In the genomic region with DNA sequence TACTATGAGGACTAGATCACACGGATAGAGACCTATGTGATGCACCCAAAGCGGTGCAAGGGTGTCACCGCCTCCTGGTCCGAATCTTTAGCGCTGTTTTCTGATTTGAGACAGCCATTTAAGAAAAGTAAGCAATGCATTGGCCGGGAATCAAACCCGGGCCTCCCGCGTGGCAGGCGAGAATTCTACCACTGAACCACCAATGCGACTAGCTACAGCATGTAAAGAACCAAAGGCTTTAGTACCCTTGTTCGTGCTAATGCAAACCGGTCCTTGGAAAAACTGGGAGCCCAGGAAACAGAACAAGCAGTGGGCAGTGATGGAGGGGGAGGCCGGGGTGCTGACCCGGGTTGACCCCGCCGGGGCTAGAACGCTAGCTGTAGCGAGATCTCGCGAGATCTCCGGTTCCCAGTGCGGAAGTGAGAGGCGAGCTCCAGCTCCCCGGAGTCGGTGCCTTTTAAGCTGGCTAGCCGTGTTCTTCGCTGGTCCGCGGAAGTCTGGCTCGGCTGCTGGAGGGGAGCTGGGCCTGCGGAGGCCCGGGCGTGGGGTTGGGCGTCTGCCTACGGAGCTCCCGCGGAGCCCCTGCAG, we compare ENCODE assay signal across 8 mouse cellular contexts. TPM values are rescaled to one million over a fixed set of nuclear protein-coding genes. Genes with fewer than 3 reads are reported as not detected.
DNase-seq lines count a peak whose midpoint lies in the region; ATAC-seq lines count a peak whose summit lies in the region.

No protein-coding gene starts in this region.

- no peaks in the 10 kb centered on the region for H3K27me3 ChIP-seq in hindbrain, embryonic 16.5 days (replicated peaks; ENCODE audit: control insufficient read depth, insufficient read depth, low read length)

- H3K27ac ChIP-seq in hindbrain, embryonic 16.5 days (ENCODE audit: low read depth, low read length): peak overlapping the region; percentile 75

- H3K4me2 ChIP-seq in hindbrain, embryonic 16.5 days (ENCODE audit: low read length): peak overlapping the region; percentile 68

- H3K9ac ChIP-seq in hindbrain, embryonic 16.5 days (ENCODE audit: low read depth, low read length): peak overlapping the region; percentile 84

- no peaks in the 10 kb centered on the region for H3K36me3 ChIP-seq in hindbrain, embryonic 16.5 days (ENCODE audit: control insufficient read depth, insufficient read depth, low read length)

- H3K9me3 ChIP-seq in hindbrain, embryonic 16.5 days (ENCODE audit: control insufficient read depth, low read length): no peaks in the 10 kb centered on the region

- WGBS in hindbrain, embryonic 16.5 days: 4% methylated on average over 35 of the region's 38 CpGs

- DNase-seq in T-cell, adult 2 months (ENCODE audit: low spot score): peak; percentile 88
- DNase-seq in cerebellum, postnatal 4 days (ENCODE audit: low spot score in 2 of 2): peak; percentile 75 to 89
- DNase-seq in gastrocnemius, adult 18-20 months (ENCODE audit: low spot score): peak; percentile 92
- DNase-seq in left cerebral cortex, adult 11 months (ENCODE audit: low spot score): peak; percentile 81
- DNase-seq in lung, postnatal 36 days: peak; percentile 95
- peak; percentile 95 for DNase-seq in retina, embryonic 14.5 days (ENCODE audit: low spot score)
- peak; percentile 88 to 92 for DNase-seq in thymus, postnatal 36 days

- ATAC-seq in hindbrain, embryonic 16.5 days: peak; percentile 91

- H3K4me1 ChIP-seq in hindbrain, embryonic 16.5 days (ENCODE audit: control insufficient read depth, insufficient read depth, low read depth, low read length): peaks cover 6% of the 10 kb centered on the region

- peak overlapping the region; percentile 52 for H3K4me3 ChIP-seq in hindbrain, embryonic 16.5 days (ENCODE audit: low read length)

RNA-seq across cellular contexts. Expression of a gene that starts 25.4 kb away (rescaled TPM):
- under 1 TPM; 0.11 to 0.14 TPM for total RNA-seq in gastrocnemius, adult 18-20 months (2021)
- 0.40 TPM in 2 replicates for polyA plus RNA-seq in hindbrain, embryonic 16.5 days (2015; fragmentation: Nextera tagmentation; extraction: Ambion mirVana)

RNA-seq across cellular contexts. Expression of a gene that starts 38.0 kb away (rescaled TPM):
- not detected for total RNA-seq in gastrocnemius, adult 18-20 months (2021)
- 8.4 and 9.4 TPM in 2 replicates for polyA plus RNA-seq in hindbrain, embryonic 16.5 days (2015; fragmentation: Nextera tagmentation; extraction: Ambion mirVana)

RNA-seq across cellular contexts. Expression of a gene that starts 45.0 kb away (rescaled TPM):
- under 1 TPM; 0.45 to 0.50 TPM for total RNA-seq in gastrocnemius, adult 18-20 months (2021)
- polyA plus RNA-seq in hindbrain, embryonic 16.5 days (2015; fragmentation: Nextera tagmentation; extraction: Ambion mirVana): 4.9 and 6.1 TPM in 2 replicates

Comparison
In these comparisons a context has a peak if more than half of its experiments do, and no peak if none do; other contexts are left out.
1. Peak in every context shown above with its lines: DNase-seq, ATAC-seq, H3K4me3 ChIP-seq and H3K27ac ChIP-seq.